Mouse (Mus musculus): Measurements from ENCODE around the gene Actg2.

DNA sequence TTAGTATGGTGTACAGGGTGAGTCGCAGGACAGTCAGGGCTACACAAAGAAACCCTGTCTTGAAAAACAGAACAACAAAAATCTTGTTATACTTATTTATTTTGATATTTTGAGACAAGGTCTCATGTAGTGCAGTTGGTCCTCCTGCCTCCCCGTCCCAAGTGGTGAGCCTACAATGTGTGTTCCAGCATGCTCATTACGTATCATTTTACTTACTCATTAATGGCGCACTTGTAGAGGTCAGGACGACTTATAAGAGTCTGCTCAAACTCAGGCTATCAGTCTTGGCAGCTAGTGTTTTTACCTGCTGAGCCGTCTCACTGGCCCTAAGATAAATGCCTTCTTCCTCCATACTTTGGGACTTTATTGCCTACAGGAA lies 28.9 kb downstream of the Actg2 start:
- TF ChIP-seq CTCF (IDR thresholded peaks at IDR 0.05) (no peak), EP300 (IDR thresholded peaks at IDR 0.05) (no peak)
